Mouse (Mus musculus): Measurements from ENCODE around the gene Aff4.
"Not testable (repeated sequence)": the region's sequence is repeated elsewhere in the genome, so short reads cannot be mapped to it uniquely, and the experiment has no call there.

The Aff4 gene

GRCm38 (mm10) chr11:53350291-53351223 is at the start of gene Aff4:
Aff4 (plus strand) TSS chr11:53350833.
- DNase-seq: peak; percentile 94

GRCm38 (mm10) chr11:53301167-53301515 is 49.5 kb upstream of the Aff4 start:
- DNase-seq: no peak

- DNase-seq: no peak
These were observed 46.4 kb upstream of the Aff4 start for GRCm38 (mm10) chr11:53304044-53304840.

GRCm38 (mm10) chr11:53306965-53307364 is 43.7 kb upstream of the Aff4 start:
- no peak for DNase-seq

GRCm38 (mm10) chr11:53307558-53308065 is 43.0 kb upstream of the Aff4 start:
- DNase-seq: no peak

GRCm38 (mm10) chr11:53308251-53308864 is 42.3 kb upstream of the Aff4 start:
- DNase-seq: no peak

GRCm38 (mm10) chr11:53308884-53309310 is 41.7 kb upstream of the Aff4 start:
- DNase-seq: no peak

GRCm38 (mm10) chr11:53311385-53311784 is 39.2 kb upstream of the Aff4 start:
- DNase-seq: no peak

- not testable (repeated sequence) for DNase-seq
These were observed 37.8 kb upstream of the Aff4 start for GRCm38 (mm10) chr11:53312823-53313222.

GRCm38 (mm10) chr11:53314770-53315173 is 35.9 kb upstream of the Aff4 start:
- DNase-seq: no peak

- no peak for DNase-seq
These were observed 33.6 kb upstream of the Aff4 start for GRCm38 (mm10) chr11:53316996-53317395.

GRCm38 (mm10) chr11:53318041-53318440 is 32.6 kb upstream of the Aff4 start:
- DNase-seq: no peak

- DNase-seq: not testable (repeated sequence)
These were observed 32.1 kb upstream of the Aff4 start for GRCm38 (mm10) chr11:53318568-53318967.

- not testable (repeated sequence) for DNase-seq
These were observed 30.8 kb upstream of the Aff4 start for GRCm38 (mm10) chr11:53319867-53320266.

GRCm38 (mm10) chr11:53324512-53324968 is 26.1 kb upstream of the Aff4 start, which contains the start of gene Zcchc10:
Zcchc10 (plus strand) TSS chr11:53324679.
- DNase-seq: peak; percentile 85

- DNase-seq: no peak
These were observed 20.3 kb upstream of the Aff4 start for GRCm38 (mm10) chr11:53330325-53330724.

- DNase-seq: no peak
These were observed 19.5 kb upstream of the Aff4 start for GRCm38 (mm10) chr11:53331121-53331520.

GRCm38 (mm10) chr11:53332076-53332680 is 18.5 kb upstream of the Aff4 start:
- DNase-seq: no peak

- DNase-seq: no peak
These were observed 15.0 kb upstream of the Aff4 start for GRCm38 (mm10) chr11:53335505-53336181.

GRCm38 (mm10) chr11:53336182-53336571 is 14.5 kb upstream of the Aff4 start:
- DNase-seq: no peak

- DNase-seq: no peak
These were observed 13.7 kb upstream of the Aff4 start for GRCm38 (mm10) chr11:53336924-53337323.

GRCm38 (mm10) chr11:53337684-53338083 is 12.9 kb upstream of the Aff4 start:
- no peak for DNase-seq

Measured in right cerebral cortex, postnatal 25 days (tissue).